Mouse (Mus musculus) myocyte (in vitro differentiated cells): Measurements from ENCODE around the gene Rnpepl1.

ENCODE experiments used
- E2F4 ChIP-seq: IDR thresholded peaks from one replicate; pipeline ENCODE4 v1.6.1; 2011; ENCODE audit warnings: mild to moderate bottlenecking, control low read depth, moderate library complexity; ENCODE audit not compliant: insufficient read depth
- POLR2A ChIP-seq: IDR thresholded peaks from one replicate; pipeline ENCODE4 v1.6.1; 2011; ENCODE audit warnings: low read depth, mild to moderate bottlenecking, control low read depth, moderate library complexity; ENCODE audit not compliant: insufficient read length
- TCF12 ChIP-seq: IDR thresholded peaks from one replicate; pipeline ENCODE4 v1.6.1; 2011; ENCODE audit warnings: mild to moderate bottlenecking, control low read depth; ENCODE audit not compliant: poor library complexity, insufficient read depth, severe bottlenecking
- TCF3 ChIP-seq: IDR thresholded peaks from one replicate; pipeline ENCODE4 v1.6.1; 2011; ENCODE audit warnings: low read depth, control low read depth; ENCODE audit not compliant: insufficient read length
- USF1 ChIP-seq: IDR thresholded peaks from one replicate; pipeline ENCODE4 v1.6.1; 2011; ENCODE audit warnings: low read depth, mild to moderate bottlenecking, control low read depth, moderate library complexity

DNA sequence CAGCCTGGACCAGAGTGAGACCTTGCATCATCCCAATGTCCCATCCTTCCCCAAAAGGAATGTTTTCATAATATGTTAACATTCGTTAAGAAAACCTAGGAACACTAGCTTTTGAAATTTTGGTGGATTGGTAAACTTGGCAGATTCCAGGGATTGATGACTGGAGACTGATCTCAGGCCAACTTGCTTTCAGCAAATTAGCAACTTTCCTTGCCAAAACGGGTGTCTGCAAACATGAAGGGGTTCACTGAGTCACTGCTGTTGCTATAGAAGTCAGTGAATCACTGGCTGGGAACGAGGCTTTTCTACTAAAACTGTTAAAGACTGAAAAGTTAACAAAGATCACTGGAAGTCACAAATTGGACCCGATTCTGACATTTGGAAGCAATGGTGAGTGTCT, 7.0 kb upstream of the Rnpepl1 start:
- TF ChIP-seq POLR2A (no peak), TCF3 (no peak), E2F4 (no peak), USF1 (no peak), TCF12 (no peak)
